Mouse (Mus musculus): ENCODE measurements at regions not wholly inside any gene's neighbourhood (a gene's known extent, or its start where the extent isn't known, plus 50 kb on each side); places are given as distances from the start of the nearest gene placed in this dataset.

DNA sequence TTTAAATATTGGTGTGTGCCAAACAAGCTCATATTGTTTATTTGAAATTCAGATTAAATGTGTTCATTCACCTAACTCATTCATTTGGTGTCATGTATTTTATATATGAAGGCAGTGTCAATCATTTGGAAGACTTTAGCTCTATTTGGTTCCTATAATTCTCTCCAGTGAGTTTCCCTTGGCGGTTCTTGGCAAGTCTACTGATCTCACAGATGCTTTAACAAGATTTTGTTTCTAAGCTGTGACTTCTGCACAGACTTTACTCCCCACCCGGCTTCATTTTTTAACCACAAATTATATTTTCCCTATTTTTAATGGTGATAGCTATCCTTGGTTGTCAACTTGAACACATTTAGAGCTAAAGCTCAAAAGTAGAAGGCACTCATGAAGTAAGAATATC, 1009.5 kb downstream of the Robo1 start:
- TF ChIP-seq POLR2A (IDR thresholded peaks at IDR 0.05; ENCODE audit: extremely low read depth, insufficient read depth, low read length) (no peak), CTCF (IDR thresholded peaks at IDR 0.05; ENCODE audit: low read depth, low read length) (no peak)

Data from liver, adult 2 months (tissue).